Mouse (Mus musculus) lung, postnatal 36 days (tissue): Measurements from ENCODE around the gene Btbd35f8.
"Not testable (repeated sequence)": the region's sequence is repeated elsewhere in the genome, so short reads cannot be mapped to it uniquely, and the experiment has no call there.

Experiments used
- DNase-seq: peaks from one replicate; pipeline ENCODE4 v3.0.0; 2022; ENCODE audit warnings: mixed read lengths

The Btbd35f8 gene

GRCm38 (mm10) chrX:34450224-34450623, at the start of gene Btbd35f8:
Btbd35f8 (plus strand) TSS chrX:34450524.
- not testable (repeated sequence) for DNase-seq
